Mouse (Mus musculus): Measurements from ENCODE around the gene Ipo7. TPM values are rescaled to one million over a fixed set of nuclear protein-coding genes. Genes with fewer than 3 reads are reported as not detected.

The Ipo7 gene
- total RNA-seq, 4 experiments from 2014 or later, result 88.7 to 97.8 (median 95.2) TPM

DNA sequence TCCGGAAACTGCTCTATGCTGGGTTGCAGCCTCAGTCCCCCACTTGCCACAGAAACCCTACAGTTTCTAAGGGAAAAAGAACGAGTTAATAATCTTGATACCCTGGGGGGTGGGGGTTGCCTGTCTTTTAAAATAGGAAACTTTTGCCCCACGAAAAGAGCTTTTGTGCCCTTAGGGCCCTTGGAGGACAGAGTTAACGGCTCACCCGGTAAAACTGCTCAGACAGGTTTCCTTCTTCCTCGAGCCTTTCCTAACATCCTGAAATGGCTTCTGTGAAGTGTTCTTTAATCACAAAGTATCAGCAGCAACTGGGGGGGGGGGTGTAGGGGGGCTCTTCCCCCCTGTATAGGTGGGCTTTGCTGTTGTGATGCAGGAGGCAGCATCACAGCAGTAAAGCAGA lies 82.8 kb downstream of the Ipo7 start:
- DNase-seq (ENCODE audit: low spot score), result no peak

DNA sequence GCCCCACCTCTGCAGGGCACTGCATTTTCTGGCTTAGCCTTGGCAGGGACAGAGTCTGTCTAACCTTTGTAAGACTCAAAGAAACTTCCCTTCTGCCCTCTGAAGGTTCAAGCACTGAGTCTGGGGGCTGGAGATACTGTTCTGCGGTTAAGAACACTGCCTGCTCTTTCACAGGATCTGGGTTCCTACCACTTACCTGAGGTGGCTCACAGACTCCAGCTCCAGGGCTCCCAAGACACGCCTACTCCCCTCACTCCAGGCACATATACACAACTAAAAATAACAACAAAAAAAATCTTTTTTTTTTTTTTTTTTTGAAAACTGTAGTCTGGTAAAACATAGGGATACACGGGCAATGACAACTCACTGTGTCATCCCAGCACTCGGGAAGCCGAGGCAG lies 83.2 kb downstream of the Ipo7 start:
- DNase-seq (ENCODE audit: low spot score), result no peak

DNA sequence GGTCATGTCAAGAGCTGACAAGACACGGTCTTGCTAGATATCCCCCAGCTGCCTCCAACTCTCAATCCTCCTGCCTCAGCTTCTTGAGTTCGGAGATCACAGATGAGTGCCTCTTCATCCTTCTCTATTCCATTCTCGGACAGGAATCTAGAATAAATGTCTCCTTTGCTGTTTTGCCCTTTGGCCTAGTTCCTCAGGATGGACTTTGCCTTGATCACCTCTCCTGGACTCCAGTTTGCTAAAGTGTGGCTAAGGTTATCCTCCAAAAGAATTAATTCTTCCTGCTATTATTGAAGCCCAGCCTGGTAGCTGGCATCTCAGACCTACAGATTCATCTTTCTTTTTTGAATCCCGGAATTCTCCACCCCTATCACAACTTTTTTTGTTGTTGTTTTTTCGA lies 87.0 kb downstream of the Ipo7 start:
- DNase-seq (ENCODE audit: low spot score), result no peak

Other genes starting within 250 kb of the Ipo7 start
- gene Nrip3, start 236.2 kb upstream of the Ipo7 start, total RNA-seq (2022), result under 1 TPM; 0.09 to 0.25 (median 0.19) TPM
- gene Scube2, start 152.6 kb upstream of the Ipo7 start, total RNA-seq (2022), result 10 to 100 TPM; 24.5 to 32.4 (median 28.6) TPM
- 100 to 1,000 TPM; 128 to 158 (median 144) TPM for gene Dennd5a, start 57.8 kb upstream of the Ipo7 start, total RNA-seq (2022)
- gene Tmem41b, start 31.3 kb upstream of the Ipo7 start, total RNA-seq (2022), result 10 to 100 TPM; 41.0 to 55.2 (median 45.0) TPM
- 10 to 100 TPM in 1 of 4 experiments, 1 to 10 TPM in 3; 8.0 to 11.8 (median 8.8) TPM for gene Zfp143, start 42.9 kb downstream of the Ipo7 start, total RNA-seq (2022)
- gene Wee1, start 103.8 kb downstream of the Ipo7 start, total RNA-seq (2022), result 10 to 100 TPM in 2 of 4 experiments, 1 to 10 TPM in 2; 9.4 to 15.2 (median 11.6) TPM
- gene Swap70, start 203.4 kb downstream of the Ipo7 start, total RNA-seq (2022), result 10 to 100 TPM; 11.0 to 13.4 (median 12.0) TPM